Mouse (Mus musculus): ENCODE measurements around the gene Ptprk. TPM values are rescaled to one million over a fixed set of nuclear protein-coding genes. Genes with fewer than 3 reads are reported as not detected.

The Ptprk gene
- polyA plus RNA-seq, 1 experiment from 2014 or later, result 20.0 TPM

- Histone ChIP-seq H3K36me3 (ENCODE audit: poor library complexity, severe bottlenecking) (no peaks in the 10 kb centered on the region), H3K9ac (no peak overlapping the region), H3K4me1 (no peaks in the 10 kb centered on the region), H3K9me3 (replicated peaks) (no peaks in the 10 kb centered on the region), H3K27ac (no peak overlapping the region), H3K4me3 (no peak overlapping the region), H3K4me2 (no peak overlapping the region), H3K27me3 (no peaks in the 10 kb centered on the region)
- 57% methylated on average over 1 of the region's 1 CpGs for WGBS
- peak; percentile 50; the same call in 1 of the 2 replicates for ATAC-seq
Observed at GRCm38 (mm10) chr10:28396520-28396915, 321.9 kb downstream of the Ptprk start.

GRCm38 (mm10) chr10:28401796-28402195 is 327.2 kb downstream of the Ptprk start:
- Histone ChIP-seq H3K4me1 (no peaks in the 10 kb centered on the region), H3K36me3 (ENCODE audit: poor library complexity, severe bottlenecking) (no peaks in the 10 kb centered on the region), H3K9me3 (replicated peaks) (no peaks in the 10 kb centered on the region), H3K9ac (no peak overlapping the region), H3K27me3 (no peaks in the 10 kb centered on the region), H3K4me2 (no peak overlapping the region), H3K27ac (no peak overlapping the region), H3K4me3 (no peak overlapping the region)
- ATAC-seq, result no peak

GRCm38 (mm10) chr10:28408980-28409379 is 334.4 kb downstream of the Ptprk start:
- 86% methylated on average over 2 of the region's 2 CpGs for WGBS
- Histone ChIP-seq H3K4me1 (no peaks in the 10 kb centered on the region), H3K9me3 (replicated peaks) (no peaks in the 10 kb centered on the region), H3K36me3 (ENCODE audit: poor library complexity, severe bottlenecking) (no peaks in the 10 kb centered on the region), H3K27ac (no peak overlapping the region), H3K4me3 (no peak overlapping the region), H3K4me2 (no peak overlapping the region), H3K9ac (no peak overlapping the region), H3K27me3 (no peaks in the 10 kb centered on the region)
- no peak for ATAC-seq

GRCm38 (mm10) chr10:28414823-28415222 is 340.2 kb downstream of the Ptprk start:
- Histone ChIP-seq H3K4me2 (no peak overlapping the region), H3K9ac (no peak overlapping the region), H3K4me1 (no peaks in the 10 kb centered on the region), H3K9me3 (replicated peaks) (no peaks in the 10 kb centered on the region), H3K27me3 (no peaks in the 10 kb centered on the region), H3K4me3 (no peak overlapping the region), H3K27ac (no peak overlapping the region), H3K36me3 (ENCODE audit: poor library complexity, severe bottlenecking) (no peaks in the 10 kb centered on the region)
- no peak for ATAC-seq
- WGBS, result 64% methylated on average over 4 of the region's 4 CpGs

GRCm38 (mm10) chr10:28422622-28423021 is 348.0 kb downstream of the Ptprk start:
- 11% methylated on average over 3 of the region's 3 CpGs for WGBS
- no peaks in the 10 kb centered on the region for H3K4me1 ChIP-seq
- no peak overlapping the region for H3K27ac ChIP-seq
- no peaks in the 10 kb centered on the region for H3K9me3 ChIP-seq (replicated peaks)
- H3K4me2 ChIP-seq, result no peak overlapping the region
- no peaks in the 10 kb centered on the region for H3K36me3 ChIP-seq (ENCODE audit: poor library complexity, severe bottlenecking)
- H3K4me3 ChIP-seq, result no peak overlapping the region
- peak; percentile 85 for ATAC-seq
- no peaks in the 10 kb centered on the region for H3K27me3 ChIP-seq
- H3K9ac ChIP-seq, result no peak overlapping the region

GRCm38 (mm10) chr10:28425371-28425770 is 350.8 kb downstream of the Ptprk start:
- Histone ChIP-seq H3K36me3 (ENCODE audit: poor library complexity, severe bottlenecking) (no peaks in the 10 kb centered on the region), H3K4me2 (no peak overlapping the region), H3K4me3 (no peak overlapping the region), H3K9ac (no peak overlapping the region), H3K9me3 (replicated peaks) (no peaks in the 10 kb centered on the region), H3K27me3 (no peaks in the 10 kb centered on the region), H3K27ac (no peak overlapping the region), H3K4me1 (no peaks in the 10 kb centered on the region)
- no peak for ATAC-seq

GRCm38 (mm10) chr10:28436084-28436483 is 361.5 kb downstream of the Ptprk start:
- 75% methylated on average over 1 of the region's 1 CpGs for WGBS
- no peaks in the 10 kb centered on the region for H3K27me3 ChIP-seq
- H3K4me2 ChIP-seq, result no peak overlapping the region
- H3K27ac ChIP-seq, result no peak overlapping the region
- no peaks in the 10 kb centered on the region for H3K4me1 ChIP-seq
- no peak overlapping the region for H3K9ac ChIP-seq
- H3K36me3 ChIP-seq (ENCODE audit: poor library complexity, severe bottlenecking), result no peaks in the 10 kb centered on the region
- H3K4me3 ChIP-seq, result no peak overlapping the region
- ATAC-seq, result no peak
- no peaks in the 10 kb centered on the region for H3K9me3 ChIP-seq (replicated peaks)

GRCm38 (mm10) chr10:28449853-28450252 is 375.2 kb downstream of the Ptprk start:
- no peak overlapping the region for H3K27ac ChIP-seq
- H3K4me3 ChIP-seq, result no peak overlapping the region
- no peak overlapping the region for H3K4me2 ChIP-seq
- H3K4me1 ChIP-seq, result no peaks in the 10 kb centered on the region
- H3K27me3 ChIP-seq, result no peaks in the 10 kb centered on the region
- H3K9ac ChIP-seq, result no peak overlapping the region
- H3K9me3 ChIP-seq (replicated peaks), result no peaks in the 10 kb centered on the region
- 87% methylated on average over 4 of the region's 4 CpGs for WGBS
- no peak for ATAC-seq
- H3K36me3 ChIP-seq (ENCODE audit: poor library complexity, severe bottlenecking), result no peaks in the 10 kb centered on the region

- Histone ChIP-seq H3K4me1 (no peaks in the 10 kb centered on the region), H3K9me3 (replicated peaks) (no peaks in the 10 kb centered on the region), H3K27ac (no peak overlapping the region), H3K4me3 (no peak overlapping the region), H3K9ac (no peak overlapping the region), H3K36me3 (ENCODE audit: poor library complexity, severe bottlenecking) (no peaks in the 10 kb centered on the region), H3K4me2 (no peak overlapping the region), H3K27me3 (no peaks in the 10 kb centered on the region)
- 38% methylated on average over 1 of the region's 1 CpGs for WGBS
- ATAC-seq, result no peak
Observed at GRCm38 (mm10) chr10:28450642-28451041, 376.0 kb downstream of the Ptprk start.

GRCm38 (mm10) chr10:28458027-28458426 is 383.4 kb downstream of the Ptprk start:
- Histone ChIP-seq H3K27ac (no peak overlapping the region), H3K4me2 (no peak overlapping the region), H3K4me3 (no peak overlapping the region), H3K36me3 (ENCODE audit: poor library complexity, severe bottlenecking) (no peaks in the 10 kb centered on the region), H3K27me3 (no peaks in the 10 kb centered on the region), H3K4me1 (no peaks in the 10 kb centered on the region), H3K9ac (no peak overlapping the region), H3K9me3 (replicated peaks) (no peaks in the 10 kb centered on the region)
- no peak for ATAC-seq
- WGBS, result 89% methylated on average over 1 of the region's 1 CpGs

GRCm38 (mm10) chr10:28459963-28460362 is 385.3 kb downstream of the Ptprk start:
- ATAC-seq, result no peak
- no peak overlapping the region for H3K9ac ChIP-seq
- H3K36me3 ChIP-seq (ENCODE audit: poor library complexity, severe bottlenecking), result no peaks in the 10 kb centered on the region
- no peak overlapping the region for H3K27ac ChIP-seq
- H3K4me3 ChIP-seq, result no peak overlapping the region
- H3K4me2 ChIP-seq, result no peak overlapping the region
- H3K27me3 ChIP-seq, result no peaks in the 10 kb centered on the region
- no peaks in the 10 kb centered on the region for H3K9me3 ChIP-seq (replicated peaks)
- 0 out of 2 replicates have a peak, but pooled peaks cover 4% of the 10 kb centered on the region for H3K4me1 ChIP-seq
- WGBS, result 67% methylated on average over 1 of the region's 1 CpGs

- Histone ChIP-seq H3K9me3 (replicated peaks) (no peaks in the 10 kb centered on the region), H3K27me3 (no peaks in the 10 kb centered on the region), H3K36me3 (ENCODE audit: poor library complexity, severe bottlenecking) (no peaks in the 10 kb centered on the region), H3K9ac (no peak overlapping the region), H3K4me1 (0 out of 2 replicates have a peak, but pooled peaks cover 7% of the 10 kb centered on the region), H3K4me3 (no peak overlapping the region), H3K27ac (no peak overlapping the region), H3K4me2 (no peak overlapping the region)
- 96% methylated on average over 1 of the region's 1 CpGs for WGBS
- no peak for ATAC-seq
Observed at GRCm38 (mm10) chr10:28463706-28464105, 389.1 kb downstream of the Ptprk start.

GRCm38 (mm10) chr10:28464766-28465548 is 390.3 kb downstream of the Ptprk start:
- no peaks in the 10 kb centered on the region for H3K36me3 ChIP-seq (ENCODE audit: poor library complexity, severe bottlenecking)
- no peaks in the 10 kb centered on the region for H3K9me3 ChIP-seq (replicated peaks)
- no peak overlapping the region for H3K9ac ChIP-seq
- WGBS, result 37% methylated on average over 12 of the region's 12 CpGs
- 0 out of 2 replicates have a peak, but pooled peaks cover 7% of the 10 kb centered on the region for H3K4me1 ChIP-seq
- H3K4me2 ChIP-seq, result no peak overlapping the region
- no peaks in the 10 kb centered on the region for H3K27me3 ChIP-seq
- H3K27ac ChIP-seq, result no peak overlapping the region
- ATAC-seq, result peak; percentile 75; the same call in 1 of the 2 replicates
- H3K4me3 ChIP-seq, result no peak overlapping the region
